Mouse (Mus musculus): Measurements from ENCODE around the gene Spata2. TPM values are rescaled to one million over a fixed set of nuclear protein-coding genes. Genes with fewer than 3 reads are reported as not detected.

The Spata2 gene
- polyA plus RNA-seq, 3 experiments from 2014 or later: 9.6 to 16.5 (median 12.2) TPM

DNA sequence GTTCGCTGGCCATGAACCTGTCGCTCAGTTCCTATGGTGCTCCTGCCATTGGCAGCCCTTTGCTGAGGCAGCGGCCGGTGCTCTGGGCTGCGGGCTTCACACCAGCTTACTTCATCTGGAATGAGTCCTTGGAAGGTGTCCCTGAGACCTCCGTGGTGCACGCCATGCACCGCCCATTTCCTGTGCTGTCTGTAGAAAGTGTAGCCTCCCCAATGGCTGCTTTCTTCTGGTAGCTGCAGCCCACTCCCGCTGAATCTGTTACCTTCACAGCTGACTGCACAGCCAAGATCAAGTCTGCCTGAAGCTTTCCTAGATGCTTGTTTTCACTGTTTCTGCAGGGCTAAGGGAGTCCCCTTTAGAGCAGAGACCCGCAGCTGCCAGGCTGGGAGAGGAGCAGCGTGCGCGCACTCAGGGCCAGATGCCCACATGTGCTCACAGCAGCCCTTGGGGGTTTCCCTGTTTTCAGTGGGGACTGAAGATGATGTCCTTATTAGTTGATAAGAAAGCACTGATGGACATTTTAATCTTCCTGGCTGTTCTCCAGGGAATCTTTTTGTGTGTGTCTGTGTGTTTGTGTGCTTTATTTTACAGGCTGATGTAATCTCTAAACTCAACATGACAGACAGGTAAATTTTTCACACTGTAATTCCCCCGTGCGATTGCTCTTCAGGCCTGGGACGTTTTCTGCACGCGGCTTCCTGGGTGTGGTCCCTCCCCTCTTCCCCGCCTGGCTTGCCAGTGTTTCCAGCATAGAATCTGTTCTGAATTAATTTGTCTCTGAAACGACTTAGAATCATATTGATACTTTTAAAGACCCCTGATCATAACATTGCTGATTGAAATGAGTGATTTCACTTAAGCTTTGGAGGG, 46.5 kb downstream of the Spata2 start:
- peak; percentile 54 for ATAC-seq

DNA sequence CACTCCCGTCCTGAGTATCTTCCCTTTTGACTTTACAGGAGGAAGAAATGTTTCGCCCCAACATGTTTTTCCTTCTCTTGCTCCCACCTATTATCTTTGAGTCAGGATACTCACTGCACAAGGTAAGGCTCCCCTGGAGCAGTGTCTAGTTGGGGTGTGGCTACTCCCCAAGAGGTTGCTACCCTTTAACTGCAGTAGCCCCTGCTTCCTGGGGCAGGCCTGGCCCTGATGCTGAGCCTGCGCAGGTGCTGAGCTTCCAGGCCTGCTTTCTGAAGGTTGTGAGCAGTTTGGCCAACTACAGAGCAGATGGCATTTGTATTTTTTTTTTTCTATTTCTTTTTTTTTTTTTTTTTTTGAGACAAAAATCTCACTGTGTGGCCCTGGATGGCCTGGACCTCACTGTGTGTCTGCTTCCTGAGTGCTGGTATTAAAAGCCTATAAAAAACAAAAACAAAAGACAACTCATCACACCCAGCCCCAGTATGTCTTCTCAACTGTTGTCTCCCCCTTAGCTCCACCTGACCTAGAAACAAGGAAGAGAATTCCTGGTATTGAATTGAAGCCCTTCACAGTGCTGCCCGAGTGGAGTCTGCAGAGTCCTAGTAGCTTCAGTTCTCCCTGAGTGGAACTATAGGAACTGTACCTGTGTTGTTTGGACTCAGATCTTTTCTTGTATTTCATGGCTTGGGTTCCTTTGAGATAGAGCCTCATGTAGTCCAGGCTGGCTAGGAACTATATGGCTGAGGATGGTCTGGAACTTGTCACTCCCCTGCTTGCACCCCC, 49.1 kb downstream of the Spata2 start:
- ATAC-seq: no peak

DNA sequence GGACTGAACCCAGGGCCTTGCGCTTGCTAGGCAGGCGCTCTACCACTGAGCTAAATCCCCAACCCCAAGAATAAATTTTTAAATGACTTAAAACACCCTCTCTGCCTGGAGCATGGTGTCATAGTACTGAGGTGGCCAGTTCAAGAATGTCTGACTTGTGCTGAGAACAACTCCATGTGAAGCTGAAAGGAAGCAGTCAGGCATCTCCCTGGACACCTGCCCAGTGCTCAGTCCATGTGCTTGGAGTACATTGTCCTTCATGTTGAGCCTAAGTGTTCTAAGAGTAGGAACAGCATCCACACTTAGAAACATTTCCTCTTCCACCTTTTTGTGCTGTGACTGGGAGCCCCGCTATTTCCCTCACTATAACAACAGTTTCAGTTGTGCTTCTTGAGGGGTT, 53.3 kb downstream of the Spata2 start:
- ATAC-seq: no peak

DNA sequence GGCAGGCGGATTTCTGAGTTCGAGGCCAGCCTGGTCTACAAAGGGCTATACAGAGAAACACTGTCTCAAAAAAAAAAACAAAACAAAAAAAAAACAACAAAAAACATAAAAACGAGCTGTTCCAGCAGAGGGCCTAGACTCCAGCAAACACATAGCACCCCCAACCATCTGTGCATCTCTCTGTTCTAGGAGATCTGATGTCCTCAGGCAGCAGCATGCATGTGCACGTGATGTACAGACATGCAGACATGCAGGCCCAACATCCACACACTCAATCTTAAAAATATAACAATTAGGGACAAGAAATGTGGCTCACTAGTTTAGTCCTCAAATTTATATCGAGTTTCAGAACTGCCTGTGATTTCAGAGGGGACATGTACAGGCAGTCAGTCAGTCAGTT, 56.3 kb downstream of the Spata2 start:
- no peak for ATAC-seq

DNA sequence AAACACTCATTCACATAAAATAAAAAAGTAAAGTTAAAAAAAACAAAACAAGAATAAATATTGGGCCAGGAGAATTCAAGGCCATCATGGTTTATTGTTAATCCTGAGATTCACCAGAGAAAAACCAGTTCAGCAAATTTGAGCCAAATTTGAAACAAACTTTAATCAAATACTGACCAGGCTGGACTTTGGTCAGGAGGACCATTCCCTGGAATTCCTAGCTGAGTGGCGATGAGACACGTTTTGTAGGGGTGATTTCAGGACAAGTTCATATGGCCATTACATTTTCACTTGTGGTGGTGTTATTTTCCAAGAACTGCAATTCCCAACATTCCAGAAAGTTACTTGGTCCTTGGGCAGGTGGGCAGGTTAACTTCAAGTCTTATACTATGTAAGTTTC, 57.1 kb downstream of the Spata2 start:
- no peak for ATAC-seq

DNA sequence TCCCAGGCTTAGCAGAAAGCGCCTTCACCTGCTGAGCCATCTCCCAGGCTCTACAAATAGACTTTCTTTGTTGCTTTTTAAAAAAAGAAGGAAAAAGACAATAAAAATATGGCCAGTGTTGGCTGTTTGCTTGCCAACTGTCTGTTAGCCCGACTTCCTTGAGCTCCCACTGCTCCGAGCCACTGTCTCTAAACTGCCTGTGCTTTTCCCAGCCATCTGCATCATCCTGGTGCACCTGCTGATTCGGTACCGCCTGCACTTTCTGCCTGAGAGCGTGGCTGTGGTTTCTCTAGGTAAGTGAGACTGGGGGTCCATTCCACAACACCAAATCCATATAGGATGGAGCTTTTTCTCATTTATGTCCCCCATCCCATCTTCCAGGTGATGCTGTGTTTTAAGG, 58.1 kb downstream of the Spata2 start:
- ATAC-seq: no peak

DNA sequence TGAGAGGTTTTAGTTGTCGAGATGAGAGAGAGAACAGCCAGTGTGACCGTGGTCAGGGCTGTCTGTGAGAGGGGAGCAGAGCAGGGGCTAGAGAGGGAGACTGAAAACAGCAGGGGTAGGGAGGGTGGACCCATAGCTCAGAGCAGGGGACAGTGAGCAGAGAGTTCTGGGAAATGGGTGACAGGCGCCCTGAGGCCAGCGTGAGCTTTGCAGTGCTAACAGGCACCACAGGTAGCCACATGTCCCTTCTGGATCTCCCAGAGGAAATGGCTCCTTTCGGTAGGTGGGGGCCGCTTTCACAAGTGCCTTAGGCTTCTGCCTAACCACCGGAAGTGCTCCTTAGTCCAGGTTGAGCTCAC, 61.3 kb downstream of the Spata2 start:
- ATAC-seq: no peak

Other genes with a start within 250 kb of the Spata2 start
- gene B4galt5, start 143.7 kb downstream of the Spata2 start, polyA plus RNA-seq (2017; shearing (Covaris generic)): 10 to 100 TPM in 1 of 3 experiments, 1 to 10 TPM in 2; 5.1 to 16.7 (median 5.2) TPM
- 10 to 100 TPM; 28.6 to 62.5 (median 41.6) TPM for gene Slc9a8, start 71.2 kb downstream of the Spata2 start, polyA plus RNA-seq (2017; shearing (Covaris generic))
- 100 to 1,000 TPM; 145 to 194 (median 193) TPM for gene Rnf114, start 242 bp downstream of the Spata2 start, polyA plus RNA-seq (2017; shearing (Covaris generic))
- not detected for gene Snai1, start 45.3 kb upstream of the Spata2 start, polyA plus RNA-seq (2017; shearing (Covaris generic))
- gene Ube2v1, start 139.2 kb upstream of the Spata2 start, polyA plus RNA-seq (2017; shearing (Covaris generic)): 100 to 1,000 TPM; 370 to 426 (median 380) TPM
- not detected for gene Gm20431, start 168.6 kb upstream of the Spata2 start, polyA plus RNA-seq (2017; shearing (Covaris generic))
- gene Cebpb, start 196.0 kb upstream of the Spata2 start, polyA plus RNA-seq (2017; shearing (Covaris generic)): 1 to 10 TPM in 2 of 3 experiments, under 1 TPM in 1; 0.65 to 3.2 (median 2.1) TPM
- gene Tmem189, start 196.9 kb upstream of the Spata2 start, polyA plus RNA-seq (2017; shearing (Covaris generic)): 10 to 100 TPM; 12.5 to 16.8 (median 12.8) TPM